Mouse (Mus musculus): ENCODE measurements around the gene Olfr49.
"Not testable (repeated sequence)": the region's sequence is repeated elsewhere in the genome, so short reads cannot be mapped to it uniquely, and the experiment has no call there.

Olfr49 gene

GRCm38 (mm10) chr14:54231176-54231956, 53.4 kb downstream of the Olfr49 start:
- DNase-seq (ENCODE audit: low spot score in 2 of 2), result no peak

DNA sequence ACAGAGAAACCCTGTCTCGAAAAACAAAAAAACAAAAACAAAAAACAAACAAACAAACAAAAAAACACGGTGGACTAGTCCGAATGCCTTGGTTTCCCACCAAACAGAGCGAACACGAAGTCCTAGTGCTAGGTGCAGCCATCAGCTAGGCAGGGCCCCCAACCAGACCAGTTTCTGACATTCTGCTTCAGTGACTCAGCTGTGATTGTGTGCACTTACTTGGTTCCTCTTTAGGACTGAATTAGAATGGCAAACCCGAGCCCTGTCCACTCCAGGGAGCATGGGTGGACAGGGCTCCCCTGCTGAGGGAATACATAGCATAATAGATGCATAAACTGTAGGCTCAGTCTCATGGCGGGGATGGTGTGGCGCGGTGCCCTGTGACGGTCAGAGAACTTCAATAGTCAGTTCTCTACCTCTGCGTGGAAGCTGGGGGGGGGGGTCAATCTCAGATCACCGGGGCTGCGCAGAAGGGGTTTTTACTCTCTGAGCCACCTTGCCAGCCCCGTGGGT, 54.0 kb downstream of the Olfr49 start:
- no peak for DNase-seq (ENCODE audit: low spot score in 2 of 2)

DNA sequence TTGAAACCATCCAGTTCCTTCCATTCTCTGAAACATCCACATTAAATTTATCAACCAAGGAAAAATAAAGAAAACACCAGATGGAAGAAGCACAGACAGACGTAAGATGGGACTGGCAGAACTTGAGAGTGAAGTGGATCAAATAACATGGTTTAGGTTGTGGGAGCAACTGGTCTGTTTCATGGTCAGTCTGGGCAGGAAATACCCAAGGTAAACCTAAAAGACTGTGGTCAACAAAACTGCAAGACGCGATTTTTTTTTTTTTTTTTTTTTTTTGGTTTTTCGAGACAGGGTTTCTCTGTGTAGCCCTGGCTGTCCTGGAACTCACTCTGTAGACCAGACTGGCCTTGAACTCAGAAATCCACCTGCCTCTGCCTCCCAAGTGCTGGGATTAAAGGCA, 54.9 kb downstream of the Olfr49 start:
- DNase-seq (ENCODE audit: low spot score in 2 of 2), result not testable (repeated sequence)

- DNase-seq (ENCODE audit: low spot score in 2 of 2), result no peak
Measured at GRCm38 (mm10) chr14:54228933-54229713, 55.6 kb downstream of the Olfr49 start.

GRCm38 (mm10) chr14:54228501-54228900, 56.2 kb downstream of the Olfr49 start:
- DNase-seq (ENCODE audit: low spot score in 2 of 2), result no peak

Measured in frontal cortex, postnatal 36 days (tissue).